Mouse (Mus musculus): ENCODE measurements around the gene Olfr748. TPM values are rescaled to one million over a fixed set of nuclear protein-coding genes. Genes with fewer than 3 reads are reported as not detected.

The Olfr748 gene
- polyA plus RNA-seq, 1 experiment from 2014 or later = not detected

- Histone ChIP-seq H3K4me3 (ENCODE audit: low read depth, low read length) (no peak overlapping the region), H3K27ac (ENCODE audit: low read depth, low read length) (no peak overlapping the region), H3K36me3 (ENCODE audit: control insufficient read depth, insufficient read depth) (no peaks in the 10 kb centered on the region), H3K9me3 (ENCODE audit: control insufficient read depth) (no peaks in the 10 kb centered on the region), H3K27me3 (replicated peaks; ENCODE audit: control insufficient read depth, insufficient read depth, low read length) (no peaks in the 10 kb centered on the region), H3K4me2 (replicated peaks; ENCODE audit: low read depth) (no peak overlapping the region), H3K9ac (ENCODE audit: low read depth, low read length) (no peak overlapping the region), H3K4me1 (replicated peaks; ENCODE audit: control insufficient read depth, insufficient read depth, low read length) (no peaks in the 10 kb centered on the region)
- TF ChIP-seq CTCF (IDR thresholded peaks at IDR 0.05; ENCODE audit: low read depth) = no peak
- ATAC-seq = no peak
- 78% methylated on average over 5 of the region's 5 CpGs for WGBS
Observed at GRCm38 (mm10) chr14:50758416-50759085, 51.4 kb downstream of the Olfr748 start.

Other genes with a start within 250 kb of the Olfr748 start
- gene Olfr741, start 234.6 kb upstream of the Olfr748 start, polyA plus RNA-seq (2015; fragmentation: Nextera tagmentation; extraction: Ambion mirVana) = not detected in 2 replicates
- gene Olfr742, start 203.8 kb upstream of the Olfr748 start, polyA plus RNA-seq (2015; fragmentation: Nextera tagmentation; extraction: Ambion mirVana) = not detected in 2 replicates
- gene Olfr743, start 185.5 kb upstream of the Olfr748 start, polyA plus RNA-seq (2015; fragmentation: Nextera tagmentation; extraction: Ambion mirVana) = not detected in 2 replicates
- gene Olfr744, start 92.5 kb upstream of the Olfr748 start, polyA plus RNA-seq (2015; fragmentation: Nextera tagmentation; extraction: Ambion mirVana) = not detected in 2 replicates
- not detected in 2 replicates for gene Olfr745, start 68.0 kb upstream of the Olfr748 start, polyA plus RNA-seq (2015; fragmentation: Nextera tagmentation; extraction: Ambion mirVana)
- gene Olfr746, start 60.3 kb upstream of the Olfr748 start, polyA plus RNA-seq (2015; fragmentation: Nextera tagmentation; extraction: Ambion mirVana) = not detected in 2 replicates
- gene Olfr747, start 14.2 kb upstream of the Olfr748 start, polyA plus RNA-seq (2015; fragmentation: Nextera tagmentation; extraction: Ambion mirVana) = not detected in 2 replicates
- gene Olfr749, start 37.7 kb downstream of the Olfr748 start, polyA plus RNA-seq (2015; fragmentation: Nextera tagmentation; extraction: Ambion mirVana) = not detected in 2 replicates
- gene Ttc5, start 78.1 kb downstream of the Olfr748 start, polyA plus RNA-seq (2015; fragmentation: Nextera tagmentation; extraction: Ambion mirVana) = 30.5 and 31.0 TPM in 2 replicates
- gene Ccnb1ip1, start 100.4 kb downstream of the Olfr748 start, polyA plus RNA-seq (2015; fragmentation: Nextera tagmentation; extraction: Ambion mirVana) = not detected in 2 replicates
- gene Parp2, start 100.5 kb downstream of the Olfr748 start, polyA plus RNA-seq (2015; fragmentation: Nextera tagmentation; extraction: Ambion mirVana) = 35.4 and 36.7 TPM in 2 replicates
- gene Tep1, start 163.2 kb downstream of the Olfr748 start, polyA plus RNA-seq (2015; fragmentation: Nextera tagmentation; extraction: Ambion mirVana) = 23.7 and 23.8 TPM in 2 replicates
- 0.09 and 0.17 TPM in 2 replicates for gene Klhl33, start 190.1 kb downstream of the Olfr748 start, polyA plus RNA-seq (2015; fragmentation: Nextera tagmentation; extraction: Ambion mirVana)
- 56.8 and 57.8 TPM in 2 replicates for gene Osgep, start 217.5 kb downstream of the Olfr748 start, polyA plus RNA-seq (2015; fragmentation: Nextera tagmentation; extraction: Ambion mirVana)
- gene Apex1, start 217.6 kb downstream of the Olfr748 start, polyA plus RNA-seq (2015; fragmentation: Nextera tagmentation; extraction: Ambion mirVana) = 71.0 and 74.1 TPM in 2 replicates
- gene Pip4p1, start 223.5 kb downstream of the Olfr748 start, polyA plus RNA-seq (2015; fragmentation: Nextera tagmentation; extraction: Ambion mirVana) = 51.2 and 51.4 TPM in 2 replicates
- 138 and 143 TPM in 2 replicates for gene Pnp, start 223.7 kb downstream of the Olfr748 start, polyA plus RNA-seq (2015; fragmentation: Nextera tagmentation; extraction: Ambion mirVana)
- gene Gm49342, start 237.1 kb downstream of the Olfr748 start, polyA plus RNA-seq (2015; fragmentation: Nextera tagmentation; extraction: Ambion mirVana) = not detected in 2 replicates
- gene Pnp2, start 248.6 kb downstream of the Olfr748 start, polyA plus RNA-seq (2015; fragmentation: Nextera tagmentation; extraction: Ambion mirVana) = 32.3 and 32.5 TPM in 2 replicates